In genomic region chr12:112086250-112086649, GRCm38 (mm10) we compare ENCODE assay signal across 18 mouse cellular contexts. TPM values are rescaled to one million over a fixed set of nuclear protein-coding genes. Genes with fewer than 3 reads are reported as not detected.
"Had no signal": no experiment of that assay in that cellular context is flagged by ENCODE, and none has a peak within 500 bp of the region (broad histone marks: within the 10 kb centered on the region; RNA-seq: fewer than 3 reads in every experiment).

No protein-coding gene starts in this region.

- H3K27me3 ChIP-seq: neural tube, embryonic 12.5 days; stomach, embryonic 15.5 days had no signal

- DNase-seq: liver, postnatal 0 days; lung, adult 2 months; lung, postnatal 14 days; lung, postnatal 36 days; right cerebral cortex, postnatal 14 days; thymus, adult 2 months; thymus, postnatal 25 days; thymus, postnatal 4 days had no signal

- H3K36me3 ChIP-seq: lung, embryonic 15.5 days; midbrain, embryonic 13.5 days; neural tube, embryonic 12.5 days; stomach, embryonic 15.5 days had no signal

- H3K4me1 ChIP-seq: lung, embryonic 15.5 days; neural tube, embryonic 12.5 days; stomach, embryonic 15.5 days had no signal

- H3K9ac ChIP-seq: liver, postnatal 0 days; lung, embryonic 15.5 days; midbrain, embryonic 13.5 days; neural tube, embryonic 12.5 days; stomach, embryonic 15.5 days had no signal

- H3K9me3 ChIP-seq: lung, embryonic 15.5 days; midbrain, embryonic 13.5 days; neural tube, embryonic 12.5 days; stomach, embryonic 15.5 days had no signal

- H3K27ac ChIP-seq: lung, embryonic 15.5 days; macrophage; midbrain, embryonic 13.5 days; neural tube, embryonic 12.5 days; stomach, embryonic 15.5 days; stomach, postnatal 0 days had no signal

- ATAC-seq: liver, postnatal 0 days; midbrain, embryonic 13.5 days had no signal

- H3K4me2 ChIP-seq: lung, embryonic 15.5 days; midbrain, embryonic 11.5 days; midbrain, embryonic 13.5 days; neural tube, embryonic 12.5 days; stomach, embryonic 15.5 days had no signal

- H3K4me3 ChIP-seq: lung, embryonic 15.5 days; midbrain, embryonic 13.5 days; neural tube, embryonic 12.5 days; stomach, embryonic 15.5 days had no signal

RNA-seq across cellular contexts. Expression of gene Aspg, which starts 20.2 kb away (rescaled TPM):
- total RNA-seq: megakaryocyte progenitor cell, adult 5-6 weeks; monocyte, adult 5-6 weeks; neutrophil, adult 5-6 weeks had no signal
- polyA plus RNA-seq: macrophage had no signal

RNA-seq across cellular contexts. Expression of gene Kif26a, which starts 59.8 kb away (rescaled TPM):
- total RNA-seq: megakaryocyte progenitor cell, adult 5-6 weeks; monocyte, adult 5-6 weeks; neutrophil, adult 5-6 weeks had no signal
- polyA plus RNA-seq: macrophage had no signal
